Mouse (Mus musculus) CH12.LX (cell line): Measurements from ENCODE around the gene Slc9a9. TPM values are rescaled to one million over a fixed set of nuclear protein-coding genes. Genes with fewer than 3 reads are reported as not detected.

Experiments used
- DNase-seq: peaks from one replicate; pipeline ENCODE4 v3.0.0-alpha.2; 2013; ENCODE audit errors: extremely low read depth
- H3K27ac ChIP-seq: 2 replicates; pipeline ENCODE4 v1.5.1; 2012; ENCODE audit warnings: low read depth, mild to moderate bottlenecking, control low read depth, moderate library complexity; ENCODE audit not compliant: insufficient read depth
- H3K27me3 ChIP-seq: replicated peaks from 2 replicates; pipeline ENCODE3; 2012; ENCODE audit warnings: inconsistent platforms
- H3K36me3 ChIP-seq, 2 experiments: replicated peaks in 1 of 2; 2 replicates each; pipeline versions ENCODE3 to v1.6.1; 2012; ENCODE audit warnings: inconsistent platforms in 1 of 2, low read length in 1 of 2, mild to moderate bottlenecking in 1 of 2, mixed read lengths in 1 of 2, moderate library complexity in 1 of 2; ENCODE audit not compliant: control insufficient read depth in 1 of 2, insufficient read depth in 1 of 2
- H3K4me1 ChIP-seq, 2 experiments: 2 replicates each; pipeline ENCODE4 v1.6.1; 2012; ENCODE audit warnings: inconsistent platforms in 1 of 2, moderate library complexity in 1 of 2; ENCODE audit not compliant: insufficient read depth in 2 of 2, control insufficient read depth in 1 of 2
- H3K4me2 ChIP-seq: 2 replicates; pipeline ENCODE4 v1.6.1; 2012; ENCODE audit warnings: low read depth, mild to moderate bottlenecking, control low read depth; ENCODE audit not compliant: poor library complexity, insufficient read depth, severe bottlenecking
- H3K4me3 ChIP-seq, 3 experiments: fragments of 150-350 bp in 1 of 3; sonication (generic) in 1 of 3; replicated peaks in 1 of 3; 2 replicates each; pipeline versions ENCODE3 to v1.5.1; 2011 to 2012; ENCODE audit warnings: low read depth in 2 of 3, low read length in 2 of 3, mild to moderate bottlenecking in 2 of 3, moderate library complexity in 2 of 3, control low read depth in 1 of 3, improper control_type of control experiment in 1 of 3, inconsistent platforms in 1 of 3, mixed read lengths in 1 of 3; ENCODE audit not compliant: poor library complexity in 1 of 3
- H3K79me2 ChIP-seq: replicated peaks from 2 replicates; pipeline ENCODE4 v1.6.1; 2012; ENCODE audit warnings: mild to moderate bottlenecking, moderate library complexity; ENCODE audit not compliant: control insufficient read depth, poor library complexity, insufficient read depth, severe bottlenecking; ENCODE audit errors: extremely low read depth
- H3K9ac ChIP-seq: 2 replicates; pipeline ENCODE4 v1.6.1; 2012; ENCODE audit warnings: low read depth, mild to moderate bottlenecking, control low read depth, moderate library complexity; ENCODE audit not compliant: insufficient read depth
- H3K9me3 ChIP-seq: replicated peaks from 2 replicates; pipeline ENCODE3; 2012; ENCODE audit warnings: low read length, inconsistent platforms, mixed read lengths
- BHLHE40 ChIP-seq: IDR thresholded peaks from 2 replicates; pipeline ENCODE4 v1.6.1; 2011; ENCODE audit warnings: mild to moderate bottlenecking, low read depth, low read length, improper control_type of control experiment
- CHD1 ChIP-seq: IDR thresholded peaks from 2 replicates; pipeline ENCODE4 v1.6.1; 2012; ENCODE audit warnings: low read depth, low read length, improper control_type of control experiment, inconsistent platforms
- CHD2 ChIP-seq: IDR thresholded peaks from 2 replicates; pipeline ENCODE4 v1.6.1; 2011; ENCODE audit warnings: low read length, improper control_type of control experiment
- E2F4 ChIP-seq: IDR thresholded peaks from 2 replicates; pipeline ENCODE4 v1.6.1; 2011; ENCODE audit warnings: low read depth, low read length, improper control_type of control experiment; ENCODE audit not compliant: insufficient replicate concordance
- HCFC1 ChIP-seq: IDR thresholded peaks from 2 replicates; pipeline ENCODE4 v1.6.1; 2012; ENCODE audit warnings: low read depth, mild to moderate bottlenecking, inconsistent platforms, low read length, improper control_type of control experiment
- KAT2A ChIP-seq: IDR thresholded peaks from 2 replicates; pipeline ENCODE4 v1.6.1; 2012; ENCODE audit warnings: low read length, improper control_type of control experiment, inconsistent platforms; ENCODE audit not compliant: insufficient replicate concordance
- MEF2A ChIP-seq: IDR thresholded peaks from 2 replicates; pipeline ENCODE4 v1.6.1; 2014; ENCODE audit warnings: low read depth, mild to moderate bottlenecking, inconsistent platforms, low read length, improper control_type of control experiment, borderline replicate concordance
- MYC ChIP-seq: IDR thresholded peaks from 2 replicates; pipeline ENCODE4 v1.6.1; 2011; ENCODE audit warnings: low read depth, mild to moderate bottlenecking, improper control_type of control experiment, low read length
- NRF1 ChIP-seq: IDR thresholded peaks from 2 replicates; pipeline ENCODE4 v1.6.1; 2014; ENCODE audit warnings: low read depth, mild to moderate bottlenecking, inconsistent platforms, low read length, improper control_type of control experiment, moderate library complexity
- PAX5 ChIP-seq: IDR thresholded peaks from 2 replicates; pipeline ENCODE4 v1.6.1; 2012; ENCODE audit warnings: low read length, inconsistent platforms, mixed read lengths
- POLR2A ChIP-seq: IDR thresholded peaks from 2 replicates; pipeline ENCODE4 v1.6.1; 2011; ENCODE audit warnings: low read depth, mild to moderate bottlenecking, improper control_type of control experiment, low read length
- RAD21 ChIP-seq: IDR thresholded peaks from 2 replicates; pipeline ENCODE4 v1.6.1; 2011; ENCODE audit warnings: low read depth, mild to moderate bottlenecking, low read length, improper control_type of control experiment, moderate library complexity
- SMC3 ChIP-seq: IDR thresholded peaks from 2 replicates; pipeline ENCODE4 v1.6.1; 2011; ENCODE audit warnings: low read depth, low read length, improper control_type of control experiment
- UBTF ChIP-seq: IDR thresholded peaks from 2 replicates; pipeline ENCODE4 v1.6.1; 2012; ENCODE audit warnings: low read depth, mild to moderate bottlenecking, inconsistent platforms, low read length, improper control_type of control experiment, moderate library complexity
- USF2 ChIP-seq: conservative IDR thresholded peaks from 2 replicates; pipeline ENCODE4 v1.6.1; 2011; ENCODE audit warnings: low read depth, low read length, improper control_type of control experiment
- ZC3H11A ChIP-seq: IDR thresholded peaks from 2 replicates; pipeline ENCODE4 v1.6.1; 2012; ENCODE audit warnings: low read depth, mild to moderate bottlenecking, inconsistent platforms, low read length, improper control_type of control experiment
- ZKSCAN1 ChIP-seq: IDR thresholded peaks from 2 replicates; pipeline ENCODE4 v1.6.1; 2012; ENCODE audit warnings: low read depth, inconsistent platforms, low read length, improper control_type of control experiment, borderline replicate concordance
- ZNF384 ChIP-seq: IDR thresholded peaks from 2 replicates; pipeline ENCODE4 v1.6.1; 2012; ENCODE audit warnings: low read depth, low read length, improper control_type of control experiment, inconsistent platforms
- dilution Hi-C: fragments of 300-500 bp; cut with MboI; formaldehyde crosslinking; loops from 2 replicates; pipeline ENCODE4 v1.14.3; 2020; ENCODE audit warnings: low sequenced_read_pairs; ENCODE audit not compliant: extremely low pct_unique_long_range_greater_than_20kb, extremely low pct_ligation_motif_present
- in situ Hi-C: fragments of 300-500 bp; cut with MboI; formaldehyde crosslinking; loops from 3 replicates; pipeline ENCODE4 v1.14.3; 2019; ENCODE audit warnings: low sequenced_read_pairs, low pct_ligation_motif_present, low pct_unique_long_range_greater_than_20kb, mixed read lengths
- polyA plus RNA-seq: library from polyadenylated mRNA; unstranded; fragments of >175 nt; gene quantifications from 2 replicates; pipeline ENCODE4 v1.2.1, GENCODE M21; 2012; ENCODE audit warnings: low read depth; ENCODE audit not compliant: insufficient read length
- total RNA-seq, 2 experiments: library from RNA; depleted of rRNA; stranded (reverse); fragments of 300-350 nt in 1 of 2; fragments of >200 nt in 1 of 2; gene quantifications; 2 replicates each; pipeline ENCODE4 v1.2.3; 2012 to 2014

Gene Slc9a9
- total and polyA plus RNA-seq, 3 experiments = not detected

GRCm38 (mm10) chr9:94674704-94675103 lies 5.0 kb downstream of the Slc9a9 start:
- dilution Hi-C loops (no loop called here), in situ Hi-C loops (no loop called here)
- no peaks in the 10 kb centered on the region for H3K4me1 ChIP-seq
- H3K9me3 ChIP-seq = peaks cover 65% of the 10 kb centered on the region
- H3K4me2 ChIP-seq = no peak overlapping the region
- H3K79me2 ChIP-seq = no peaks in the 10 kb centered on the region
- H3K4me3 ChIP-seq = no peak overlapping the region
- H3K27ac ChIP-seq = no peak overlapping the region
- H3K36me3 ChIP-seq = no peaks in the 10 kb centered on the region
- no peak for DNase-seq
- H3K27me3 ChIP-seq = no peaks in the 10 kb centered on the region
- H3K9ac ChIP-seq = no peak overlapping the region
- TF ChIP-seq ZKSCAN1 = no peak
- no peak for TF ChIP-seq PAX5
- TF ChIP-seq NRF1 = no peak
- no peak for TF ChIP-seq USF2
- TF ChIP-seq ZNF384 = no peak
- no peak for TF ChIP-seq CHD2
- TF ChIP-seq CHD1 = no peak
- no peak for TF ChIP-seq HCFC1

GRCm38 (mm10) chr9:94678021-94678655 lies 8.4 kb downstream of the Slc9a9 start:
- dilution Hi-C loops = no loop called here
- TF ChIP-seq KAT2A = no peak
- TF ChIP-seq SMC3 = no peak
- TF ChIP-seq PAX5 = no peak
- no peak for TF ChIP-seq POLR2A
- no peak for TF ChIP-seq UBTF
- no peak for TF ChIP-seq MYC
- no peak for TF ChIP-seq RAD21
- TF ChIP-seq ZC3H11A = no peak
- TF ChIP-seq BHLHE40 = no peak
- TF ChIP-seq MEF2A = no peak
- no peak for TF ChIP-seq E2F4
- TF ChIP-seq HCFC1 = no peak
- no peak for TF ChIP-seq ZKSCAN1
- no peak overlapping the region for H3K4me3 ChIP-seq

More at GRCm38 (mm10) chr9:94678021-94678655, 8.4 kb downstream of the Slc9a9 start:
- Histone ChIP-seq H3K27ac (no peak overlapping the region), H3K36me3 (no peaks in the 10 kb centered on the region), H3K9ac (no peak overlapping the region), H3K4me1 (no peaks in the 10 kb centered on the region), H3K79me2 (no peaks in the 10 kb centered on the region), H3K27me3 (no peaks in the 10 kb centered on the region), H3K4me2 (no peak overlapping the region), H3K9me3 (peaks cover 67% of the 10 kb centered on the region)
- DNase-seq = no peak
- in situ Hi-C loops = no loop called here
